Comparison of ENCODE assay signal across 8 mouse cellular contexts in genomic region chr3:96197129-96197749, GRCm38 (mm10). TPM values are rescaled to one million over a fixed set of nuclear protein-coding genes. Genes with fewer than 3 reads are reported as not detected.
A peak's percentile ranks its signal among the peaks of the same experiment; 100 is the strongest.
DNase-seq lines count a peak whose midpoint lies in the region; ATAC-seq lines count a peak whose summit lies in the region.

No protein-coding gene starts in this region.

- peak; percentile 94 for DNase-seq in R1 (ENCODE audit: low read depth, low spot score)
- peak; percentile 91 to 93 for DNase-seq in cerebellum, postnatal 25 days
- DNase-seq in frontal cortex, postnatal 14 days (ENCODE audit: low spot score in 2 of 2): peak; percentile 85 to 87
- peak; percentile 92 for DNase-seq in hindbrain, embryonic 14.5 days (ENCODE audit: low spot score)
- peak; percentile 81 to 83 for DNase-seq in layer of hippocampus, postnatal 25 days (ENCODE audit: extremely low spot score in 1 of 2, low spot score in 1 of 2)
- peak; percentile 87 for DNase-seq in lung, postnatal 14 days
- peak; percentile 84 for DNase-seq in ovary, postnatal 36 days (ENCODE audit: low spot score)
- peak; percentile 80 to 87 for DNase-seq in thymus, postnatal 36 days

- peak overlapping the region; percentile 97 for H3K27ac ChIP-seq in hindbrain, embryonic 14.5 days

- peak overlapping the region; percentile 81 for H3K9ac ChIP-seq in hindbrain, embryonic 14.5 days

- H3K4me1 ChIP-seq in hindbrain, embryonic 14.5 days (replicated peaks; ENCODE audit: control insufficient read depth, insufficient read depth, low read length): peaks cover 16% of the 10 kb centered on the region

- peaks cover 26% of the 10 kb centered on the region for H3K36me3 ChIP-seq in hindbrain, embryonic 14.5 days (replicated peaks; ENCODE audit: control insufficient read depth, insufficient read depth)

- ATAC-seq in hindbrain, embryonic 14.5 days (ENCODE audit: low FRiP score): peak; percentile 94

- peak overlapping the region; percentile 76 for H3K4me2 ChIP-seq in hindbrain, embryonic 14.5 days (replicated peaks)

- under 1% methylated on average over 50 of the region's 50 CpGs for WGBS in hindbrain, embryonic 14.5 days

- peak overlapping the region; percentile 53 for H3K4me3 ChIP-seq in hindbrain, embryonic 14.5 days (replicated peaks; ENCODE audit: low read length)

- H3K9me3 ChIP-seq in hindbrain, embryonic 14.5 days (ENCODE audit: control insufficient read depth, low read length): no peaks in the 10 kb centered on the region

- H3K27me3 ChIP-seq in hindbrain, embryonic 14.5 days (ENCODE audit: control insufficient read depth, insufficient read depth, low read length): no peaks in the 10 kb centered on the region

RNA-seq across cellular contexts. Expression of gene Sv2a, which starts 16.3 kb away (rescaled TPM):
- polyA plus RNA-seq in hindbrain, embryonic 14.5 days (2014; fragmentation: Nextera tagmentation; extraction: Ambion mirVana): 95.7 and 111 TPM in 2 replicates
- 100 to 1,000 TPM; 379 to 381 TPM for total RNA-seq in layer of hippocampus, postnatal 25 days (2021)

RNA-seq across cellular contexts. Expression of gene Bola1, which starts 22.3 kb away (rescaled TPM):
- polyA plus RNA-seq in hindbrain, embryonic 14.5 days (2014; fragmentation: Nextera tagmentation; extraction: Ambion mirVana): 57.0 and 72.4 TPM in 2 replicates
- 10 to 100 TPM; 16.5 to 17.9 TPM for total RNA-seq in layer of hippocampus, postnatal 25 days (2021)

RNA-seq across cellular contexts. Expression of gene Hist2h2ab, which starts 22.4 kb away (rescaled TPM):
- 0.55 TPM in 1 of 2 replicates, not detected in the other for polyA plus RNA-seq in hindbrain, embryonic 14.5 days (2014; fragmentation: Nextera tagmentation; extraction: Ambion mirVana)
- total RNA-seq in layer of hippocampus, postnatal 25 days (2021): 1 to 10 TPM; 8.5 to 9.2 TPM

RNA-seq across cellular contexts. Expression of gene Hist2h2ac, which starts 23.4 kb away (rescaled TPM):
- polyA plus RNA-seq in hindbrain, embryonic 14.5 days (2014; fragmentation: Nextera tagmentation; extraction: Ambion mirVana): 1.9 and 2.3 TPM in 2 replicates
- 10 to 100 TPM; 23.0 to 27.5 TPM for total RNA-seq in layer of hippocampus, postnatal 25 days (2021)

RNA-seq across cellular contexts. Expression of gene Hist2h2be, which starts 23.7 kb away (rescaled TPM):
- polyA plus RNA-seq in hindbrain, embryonic 14.5 days (2014; fragmentation: Nextera tagmentation; extraction: Ambion mirVana): 4.7 and 5.0 TPM in 2 replicates
- total RNA-seq in layer of hippocampus, postnatal 25 days (2021): 1 to 10 TPM; 5.6 to 5.9 TPM

Comparison
In these comparisons a context has a peak if more than half of its experiments do, and no peak if none do; other contexts are left out.
1. Peak in every context shown above with its lines: DNase-seq, ATAC-seq, H3K4me3 ChIP-seq and H3K27ac ChIP-seq.